Comparison of ENCODE assay signal across 11 mouse cellular contexts in genomic region chr17:49031790-49032189, GRCm38 (mm10).
DNase-seq lines count a peak whose midpoint lies in the region; ATAC-seq lines count a peak whose summit lies in the region.
"Had no signal": no experiment of that assay in that cellular context is flagged by ENCODE, and none has a peak within 500 bp of the region (broad histone marks: within the 10 kb centered on the region; RNA-seq: fewer than 3 reads in every experiment).

No protein-coding gene starts in this region.

- no peak overlapping the region for H3K9ac ChIP-seq in heart, embryonic 12.5 days
- H3K9ac ChIP-seq in forebrain, embryonic 16.5 days (replicated peaks; ENCODE audit: low read depth, low read length): no peak overlapping the region
- H3K9ac ChIP-seq in midbrain, embryonic 15.5 days: no peak overlapping the region
- H3K9ac ChIP-seq: midbrain, embryonic 12.5 days had no signal

- intact Hi-C loops in heart, postnatal 10 days (cut with DNase I): no loop called here

- no peaks in the 10 kb centered on the region for H3K9me3 ChIP-seq in heart, embryonic 12.5 days (replicated peaks)
- H3K9me3 ChIP-seq in forebrain, embryonic 16.5 days (ENCODE audit: control insufficient read depth, low read length): no peaks in the 10 kb centered on the region
- no peaks in the 10 kb centered on the region for H3K9me3 ChIP-seq in midbrain, embryonic 15.5 days
- H3K9me3 ChIP-seq: midbrain, embryonic 12.5 days had no signal

- WGBS in heart, embryonic 12.5 days: 65% methylated on average over 8 of the region's 8 CpGs
- 55% methylated on average over 8 of the region's 8 CpGs for WGBS in forebrain, embryonic 16.5 days
- WGBS in midbrain, embryonic 15.5 days: 81% methylated on average over 8 of the region's 8 CpGs

- peaks cover 65% of the 10 kb centered on the region for H3K27me3 ChIP-seq in heart, embryonic 12.5 days (replicated peaks)
- no peaks in the 10 kb centered on the region for H3K27me3 ChIP-seq in forebrain, embryonic 16.5 days (replicated peaks; ENCODE audit: control insufficient read depth, insufficient read depth, low read length)
- H3K27me3 ChIP-seq in midbrain, embryonic 15.5 days (replicated peaks): no peaks in the 10 kb centered on the region
- H3K27me3 ChIP-seq: midbrain, embryonic 12.5 days had no signal

- H3K4me1 ChIP-seq in heart, embryonic 12.5 days (replicated peaks): peaks cover 10% of the 10 kb centered on the region; the same call in 1 of the 2 replicates
- H3K4me1 ChIP-seq in forebrain, embryonic 16.5 days (replicated peaks; ENCODE audit: control insufficient read depth, insufficient read depth, low read length): peaks cover 14% of the 10 kb centered on the region
- peaks cover 20% of the 10 kb centered on the region for H3K4me1 ChIP-seq in midbrain, embryonic 15.5 days

- no peak overlapping the region for H3K4me2 ChIP-seq in heart, embryonic 12.5 days
- H3K4me2 ChIP-seq in forebrain, embryonic 16.5 days (ENCODE audit: low read length): no peak overlapping the region
- no peak overlapping the region for H3K4me2 ChIP-seq in midbrain, embryonic 15.5 days
- H3K4me2 ChIP-seq: midbrain, embryonic 12.5 days had no signal

- DNase-seq in heart, adult 18-20 months: peak; percentile 54 to 64
- peak; percentile 9 for DNase-seq in adrenal gland, adult 8-10 months
- DNase-seq in heart, postnatal 10 days: peak; percentile 63 to 65
- peak; percentile 5 for DNase-seq in lung, postnatal 25 days (ENCODE audit: low spot score)
- DNase-seq in layer of hippocampus, adult 18-20 months (ENCODE audit: low spot score in 2 of 2): no peak
- DNase-seq: embryo, embryonic 11 days; layer of hippocampus, postnatal 36 days had no signal

- H3K4me3 ChIP-seq in heart, embryonic 12.5 days: no peak overlapping the region
- H3K4me3 ChIP-seq in forebrain, embryonic 16.5 days (replicated peaks; ENCODE audit: low read length): no peak overlapping the region
- no peak overlapping the region for H3K4me3 ChIP-seq in midbrain, embryonic 15.5 days
- H3K4me3 ChIP-seq: midbrain, embryonic 12.5 days had no signal

- H3K27ac ChIP-seq in heart, embryonic 12.5 days (ENCODE audit: poor library complexity, severe bottlenecking): no peak overlapping the region
- no peak overlapping the region for H3K27ac ChIP-seq in forebrain, embryonic 16.5 days (ENCODE audit: low read length)
- H3K27ac ChIP-seq in midbrain, embryonic 15.5 days: no peak overlapping the region
- H3K27ac ChIP-seq: midbrain, embryonic 12.5 days had no signal

- no peaks in the 10 kb centered on the region for H3K36me3 ChIP-seq in heart, embryonic 12.5 days
- H3K36me3 ChIP-seq in forebrain, embryonic 16.5 days (ENCODE audit: control insufficient read depth, insufficient read depth): no peaks in the 10 kb centered on the region
- H3K36me3 ChIP-seq in midbrain, embryonic 15.5 days (replicated peaks): no peaks in the 10 kb centered on the region
- H3K36me3 ChIP-seq: midbrain, embryonic 12.5 days had no signal

- ATAC-seq in heart, embryonic 12.5 days (ENCODE audit: insufficient number of reproducible peaks, low FRiP score): no peak
- no peak for ATAC-seq in forebrain, embryonic 16.5 days
- ATAC-seq in midbrain, embryonic 15.5 days (replicated peaks): no peak

Comparison
In these comparisons a context has a peak if more than half of its experiments do, and no peak if none do; other contexts are left out.
1. DNase-seq: peak in heart, adult 18-20 months (2 of 2), adrenal gland, adult 8-10 months (single experiment), heart, postnatal 10 days (2 of 2) and lung, postnatal 25 days (single experiment); none in layer of hippocampus, adult 18-20 months (0 of 2).